Mouse (Mus musculus) erythroblast, embryonic 14.5 days (primary cell): Measurements from ENCODE around the gene Slc38a9.

Experiments used
- GATA1 ChIP-seq: IDR thresholded peaks from 2 replicates; pipeline ENCODE4 v1.6.1; 2012; ENCODE audit warnings: low read length, inconsistent platforms, mixed read lengths
- TAL1 ChIP-seq: IDR thresholded peaks from 3 replicates; pipeline ENCODE4 v1.6.1; 2012; ENCODE audit warnings: low read length, inconsistent platforms, mixed read lengths

- TF ChIP-seq GATA1 = no peak
- no peak for TF ChIP-seq TAL1
Observed at GRCm38 (mm10) chr13:112773991-112774675, 113.6 kb downstream of the Slc38a9 start.
